21 mouse cellular contexts compared by ENCODE assay signal in genomic region chr6:114261609-114262008, GRCm38 (mm10). TPM values are rescaled to one million over a fixed set of nuclear protein-coding genes. Genes with fewer than 3 reads are reported as not detected.
DNase-seq lines count a peak whose midpoint lies in the region; ATAC-seq and TF ChIP-seq lines count a peak whose summit lies in the region.
"Had no signal": no experiment of that assay in that cellular context is flagged by ENCODE, and none has a peak within 500 bp of the region (broad histone marks: within the 10 kb centered on the region; RNA-seq: fewer than 3 reads in every experiment).

No protein-coding gene starts in this region.

- no peak overlapping the region for H3K4me3 ChIP-seq in neural tube, embryonic 13.5 days
- H3K4me3 ChIP-seq in hindbrain, embryonic 16.5 days (ENCODE audit: low read length) = no peak overlapping the region
- no peak overlapping the region for H3K4me3 ChIP-seq in gastrocnemius, adult 2 months
- H3K4me3 ChIP-seq: erythroblast, embryonic 14.5 days had no signal

- WGBS in neural tube, embryonic 13.5 days = 54% methylated on average over 6 of the region's 6 CpGs
- WGBS in hindbrain, embryonic 16.5 days = 35% methylated on average over 6 of the region's 6 CpGs

- intact Hi-C loops in gastrocnemius, adult 2 months (cut with DNase I) = no loop called here

- peak; percentile 81 to 84 for DNase-seq in cerebellum, postnatal 10 days
- no peak for DNase-seq in cerebellum, adult 8-10 months
- no peak for DNase-seq in neural tube, embryonic 10.5 days (ENCODE audit: extremely low spot score, low spot score)
- DNase-seq in gastrocnemius, adult 2 months = no peak
- no peak for DNase-seq in kidney, postnatal 4 days
- no peak for DNase-seq in yolk sac, embryonic 10.5 days (ENCODE audit: low spot score)
- DNase-seq: adrenal gland, postnatal 36 days; heart, postnatal 10 days; lung, embryonic 14.5 days; spleen, adult 18-20 months; thymus, postnatal 14 days had no signal

- no peak for TF ChIP-seq CTCF in gastrocnemius, adult 2 months (IDR thresholded peaks at IDR 0.05)

- no peaks in the 10 kb centered on the region for H3K9me3 ChIP-seq in neural tube, embryonic 13.5 days
- H3K9me3 ChIP-seq in hindbrain, embryonic 16.5 days (ENCODE audit: control insufficient read depth, low read length) = no peaks in the 10 kb centered on the region

- no peak overlapping the region for H3K27ac ChIP-seq in neural tube, embryonic 13.5 days (replicated peaks)
- H3K27ac ChIP-seq in hindbrain, embryonic 16.5 days (ENCODE audit: low read depth, low read length) = no peak overlapping the region; the same call in 1 of the 2 replicates
- H3K27ac ChIP-seq in gastrocnemius, adult 2 months = no peak overlapping the region
- H3K27ac ChIP-seq: macrophage had no signal

- no peaks in the 10 kb centered on the region for H3K36me3 ChIP-seq in neural tube, embryonic 13.5 days
- no peaks in the 10 kb centered on the region for H3K36me3 ChIP-seq in hindbrain, embryonic 16.5 days (ENCODE audit: control insufficient read depth, insufficient read depth, low read length)

- peaks cover 8% of the 10 kb centered on the region; the same call in 1 of the 2 replicates for H3K27me3 ChIP-seq in neural tube, embryonic 13.5 days
- no peaks in the 10 kb centered on the region for H3K27me3 ChIP-seq in hindbrain, embryonic 16.5 days (replicated peaks; ENCODE audit: control insufficient read depth, insufficient read depth, low read length)

- no peak overlapping the region for H3K9ac ChIP-seq in neural tube, embryonic 13.5 days
- 0 out of 2 replicates have a peak overlapping the region, but pooled peaks have one; percentile 2 for H3K9ac ChIP-seq in hindbrain, embryonic 16.5 days (ENCODE audit: low read depth, low read length)
- H3K9ac ChIP-seq: lung, embryonic 14.5 days had no signal

- peaks cover 70% of the 10 kb centered on the region for H3K4me1 ChIP-seq in neural tube, embryonic 13.5 days (replicated peaks)
- H3K4me1 ChIP-seq in hindbrain, embryonic 16.5 days (ENCODE audit: control insufficient read depth, insufficient read depth, low read depth, low read length) = peaks cover 56% of the 10 kb centered on the region

- no peak overlapping the region for H3K4me2 ChIP-seq in neural tube, embryonic 13.5 days
- no peak overlapping the region for H3K4me2 ChIP-seq in hindbrain, embryonic 16.5 days (ENCODE audit: low read length)
- H3K4me2 ChIP-seq: liver, embryonic 11.5 days; lung, embryonic 14.5 days had no signal

- ATAC-seq in neural tube, embryonic 13.5 days (ENCODE audit: low read depth) = peak; percentile 30; the same call in 1 of the 2 replicates
- ATAC-seq in hindbrain, embryonic 16.5 days = peak; percentile 66
- ATAC-seq: activated CD4-positive, CD25-positive, alpha-beta regulatory T cell, adult 4 months had no signal

RNA-seq across cellular contexts. Expression of gene Slc6a1, which starts 20.8 kb away (rescaled TPM):
- 66.6 and 67.8 TPM in 2 replicates for polyA plus RNA-seq in neural tube, embryonic 13.5 days (2015; fragmentation: Nextera tagmentation; extraction: Ambion mirVana)
- polyA plus RNA-seq in hindbrain, embryonic 16.5 days (2015; fragmentation: Nextera tagmentation; extraction: Ambion mirVana) = 166 and 172 TPM in 2 replicates
- total RNA-seq in gastrocnemius, adult 2 months (2021) = under 1 TPM in 1 of 2 experiments, not detected in 1; 0.10 TPM
- total RNA-seq: adrenal gland, postnatal 36 days; monocyte, adult 5-6 weeks; neutrophil, adult 5-6 weeks had no signal
- polyA plus RNA-seq: erythroblast, embryonic 14.5 days; intestine, embryonic 14.5 days; lung, embryonic 14.5 days; macrophage; stomach, embryonic 16.5 days had no signal

Comparison
In these comparisons a context has a peak if more than half of its experiments do, and no peak if none do; other contexts are left out.
1. DNase-seq: peak in cerebellum, postnatal 10 days (2 of 2); none in cerebellum, adult 8-10 months (single experiment), neural tube, embryonic 10.5 days (single experiment), gastrocnemius, adult 2 months (single experiment), kidney, postnatal 4 days (0 of 2) and yolk sac, embryonic 10.5 days (single experiment).